Mouse (Mus musculus): Measurements from ENCODE around the gene Tmem95. TPM values are rescaled to one million over a fixed set of nuclear protein-coding genes. Genes with fewer than 3 reads are reported as not detected.
A peak's percentile ranks its signal among the peaks of the same experiment; 100 is the strongest.

Tmem95 gene
- total and polyA plus RNA-seq, 3 experiments = not detected

DNA sequence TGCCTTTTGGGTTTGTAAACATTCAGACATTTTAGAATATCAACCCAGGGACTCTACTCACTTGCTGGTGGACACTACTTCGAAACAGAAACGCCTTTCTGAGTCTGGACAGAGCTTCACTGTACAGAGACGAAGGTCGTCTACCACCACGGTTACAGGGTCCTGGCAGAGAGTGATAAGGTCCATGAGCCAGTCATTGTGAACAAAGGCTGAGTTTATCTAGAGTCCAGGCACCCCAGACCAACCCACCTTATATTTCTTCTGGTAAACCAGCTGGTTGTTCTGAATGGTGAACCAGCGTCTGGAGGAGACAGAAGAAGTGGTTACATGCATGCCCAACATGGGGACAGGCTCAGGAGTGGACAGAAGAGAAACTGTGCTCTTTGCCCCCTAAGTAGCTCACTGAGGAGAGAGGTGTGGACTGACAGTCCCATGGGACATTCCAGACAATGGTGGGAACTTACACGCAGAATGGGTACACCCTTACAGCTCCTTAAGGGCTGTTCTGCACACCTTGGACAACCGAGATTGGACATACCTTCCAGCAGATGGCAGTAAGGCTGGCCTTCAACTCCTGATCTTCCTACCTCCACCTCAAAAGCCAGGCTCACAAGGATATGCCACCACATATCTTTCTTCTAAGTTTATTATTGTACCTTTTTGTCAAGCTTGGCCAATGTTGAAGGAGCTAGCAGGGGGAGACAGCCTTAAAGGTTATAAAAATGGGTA lies 9.3 kb upstream of the Tmem95 start:
- DNase-seq = peak in 1 of 2 experiments; percentile 14
- peak overlapping the region; percentile 6; the same call in 1 of the 2 replicates for H3K27ac ChIP-seq
- intact Hi-C loops (cut with DNase I) = no loop called here

DNA sequence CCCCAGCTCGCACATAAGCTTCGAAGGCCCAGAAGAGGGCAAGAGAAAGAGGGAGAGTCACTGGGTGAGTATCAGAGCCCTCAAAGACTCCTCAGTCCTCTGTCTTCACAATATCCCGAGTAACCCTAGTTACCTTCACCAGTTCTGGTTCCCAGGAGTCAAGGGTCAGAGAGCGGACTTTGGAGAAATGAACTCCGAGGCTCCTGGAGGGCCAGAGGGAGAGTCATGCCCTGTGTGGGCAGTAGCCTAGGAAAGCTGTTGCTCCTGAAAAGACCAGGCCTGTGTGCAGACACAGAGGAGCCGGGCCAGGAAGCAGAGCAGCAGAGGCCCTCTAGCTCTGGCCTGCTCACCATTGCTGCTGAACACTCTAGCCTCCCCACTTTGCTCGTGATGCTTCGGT lies 6.8 kb upstream of the Tmem95 start:
- no peaks in the 10 kb centered on the region for H3K79me2 ChIP-seq (replicated peaks; ENCODE audit: control insufficient read depth, insufficient read depth, low read length)
- intact Hi-C loops (cut with DNase I) = no loop called here
- H3K27me3 ChIP-seq (ENCODE audit: control insufficient read depth, insufficient read depth, low read length) = no peaks in the 10 kb centered on the region
- peak overlapping the region; percentile 28; the same call in 1 of the 2 replicates for H3K4me3 ChIP-seq
- no peaks in the 10 kb centered on the region for H3K36me3 ChIP-seq (ENCODE audit: control insufficient read depth, insufficient read depth, low read length)
- peak overlapping the region; percentile 44 for H3K9ac ChIP-seq (ENCODE audit: low read depth, low read length)
- H3K27ac ChIP-seq = peak overlapping the region; percentile 67
- peaks cover 5% of the 10 kb centered on the region for H3K4me1 ChIP-seq (ENCODE audit: control insufficient read depth, insufficient read depth, low read length)
- WGBS = 57% methylated on average over 8 of the region's 8 CpGs
- DNase-seq = no peak
- TF ChIP-seq CTCF (IDR thresholded peaks at IDR 0.05) (no peak), EP300 (IDR thresholded peaks at IDR 0.05; ENCODE audit: insufficient read depth, low read depth, low read length) (no peak), POLR2A (IDR thresholded peaks at IDR 0.05; ENCODE audit: insufficient read depth, low read depth, low read length) (no peak)

More for the DNA sequence above, 9.3 kb upstream of the Tmem95 start:
- peaks cover 3% of the 10 kb centered on the region for H3K4me1 ChIP-seq (ENCODE audit: control insufficient read depth, insufficient read depth, low read length)
- no peaks in the 10 kb centered on the region for H3K27me3 ChIP-seq (ENCODE audit: control insufficient read depth, insufficient read depth, low read length)
- TF ChIP-seq POLR2A (IDR thresholded peaks at IDR 0.05; ENCODE audit: insufficient read depth, low read depth, low read length) (no peak), EP300 (IDR thresholded peaks at IDR 0.05; ENCODE audit: insufficient read depth, low read depth, low read length) (0 out of 2 replicates have a peak, but pooled peaks have one; percentile 29), CTCF (IDR thresholded peaks at IDR 0.05) (peak; percentile 72)
- WGBS = 44% methylated on average over 8 of the region's 8 CpGs
- H3K4me3 ChIP-seq = no peak overlapping the region
- no peaks in the 10 kb centered on the region for H3K79me2 ChIP-seq (replicated peaks; ENCODE audit: control insufficient read depth, insufficient read depth, low read length)
- no peaks in the 10 kb centered on the region for H3K36me3 ChIP-seq (ENCODE audit: control insufficient read depth, insufficient read depth, low read length)
- H3K9ac ChIP-seq (ENCODE audit: low read depth, low read length) = no peak overlapping the region

DNA sequence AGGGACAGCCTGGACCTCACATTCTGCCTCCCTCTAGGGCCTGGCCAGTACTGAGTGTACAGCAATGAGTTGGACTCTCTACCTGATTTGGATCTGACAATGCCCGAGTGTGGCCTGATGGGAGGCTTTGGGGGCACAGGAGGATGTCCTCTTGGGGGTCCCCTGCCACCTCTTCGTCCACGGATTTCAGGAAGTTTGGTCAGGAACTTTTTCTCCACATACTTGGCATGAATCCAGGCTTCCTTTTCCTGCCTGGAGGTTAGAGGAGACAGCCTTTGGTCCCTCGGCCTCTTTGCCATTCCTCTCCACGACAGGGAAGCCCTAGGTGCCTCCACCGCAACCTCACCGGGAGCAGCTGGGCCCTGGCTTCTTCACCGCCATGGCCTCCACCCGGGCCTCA lies 6.4 kb upstream of the Tmem95 start:
- peaks cover 5% of the 10 kb centered on the region for H3K4me1 ChIP-seq (ENCODE audit: control insufficient read depth, insufficient read depth, low read length)
- peak overlapping the region; percentile 44 for H3K9ac ChIP-seq (ENCODE audit: low read depth, low read length)
- 41% methylated on average over 9 of the region's 9 CpGs for WGBS
- peak overlapping the region; percentile 67 for H3K27ac ChIP-seq
- no peaks in the 10 kb centered on the region for H3K79me2 ChIP-seq (replicated peaks; ENCODE audit: control insufficient read depth, insufficient read depth, low read length)
- peak in 1 of 2 experiments; percentile 11 for DNase-seq
- H3K27me3 ChIP-seq (ENCODE audit: control insufficient read depth, insufficient read depth, low read length) = no peaks in the 10 kb centered on the region
- no peaks in the 10 kb centered on the region for H3K36me3 ChIP-seq (ENCODE audit: control insufficient read depth, insufficient read depth, low read length)
- intact Hi-C loops (cut with DNase I) = no loop called here
- no peak for TF ChIP-seq CTCF (IDR thresholded peaks at IDR 0.05)
- 0 out of 2 replicates have a peak, but pooled peaks have one; percentile 27 for TF ChIP-seq POLR2A (IDR thresholded peaks at IDR 0.05; ENCODE audit: insufficient read depth, low read depth, low read length)
- no peak for TF ChIP-seq EP300 (IDR thresholded peaks at IDR 0.05; ENCODE audit: insufficient read depth, low read depth, low read length)
- peak overlapping the region; percentile 28; the same call in 1 of the 2 replicates for H3K4me3 ChIP-seq

DNA sequence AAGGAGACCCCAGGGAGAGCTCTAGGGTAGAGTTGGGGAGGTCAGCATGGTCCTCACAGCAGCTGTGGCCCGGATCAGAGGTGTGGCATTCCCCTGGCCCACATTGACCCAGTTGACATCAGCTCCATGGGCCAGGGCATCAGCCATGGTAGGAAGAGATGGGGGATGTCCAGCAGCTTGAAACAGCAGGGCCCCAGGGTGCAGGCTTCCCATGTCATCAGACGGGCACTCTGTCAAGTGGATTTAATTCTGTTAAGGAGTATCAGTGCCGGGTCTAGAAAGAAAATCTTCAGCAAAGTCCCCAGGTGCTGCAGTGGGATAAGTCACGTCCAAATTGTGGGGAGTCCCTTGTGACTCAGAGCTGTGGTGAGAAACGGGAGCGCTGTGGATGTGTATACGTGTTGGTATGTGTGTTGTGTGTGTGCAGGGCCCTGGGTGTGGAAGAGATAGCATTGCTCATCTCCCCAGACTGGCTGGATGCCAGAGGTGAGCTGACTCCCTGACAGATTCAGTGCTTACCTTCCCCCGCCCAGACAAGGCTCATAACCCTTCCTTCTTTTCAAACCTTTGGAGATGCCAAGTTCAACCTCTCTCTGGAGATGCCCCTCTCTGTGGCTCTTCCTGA lies 5.8 kb upstream of the Tmem95 start:
- Histone ChIP-seq H3K79me2 (replicated peaks; ENCODE audit: control insufficient read depth, insufficient read depth, low read length) (no peaks in the 10 kb centered on the region), H3K27ac (peak overlapping the region; percentile 67), H3K9ac (ENCODE audit: low read depth, low read length) (no peak overlapping the region), H3K4me1 (ENCODE audit: control insufficient read depth, insufficient read depth, low read length) (peaks cover 5% of the 10 kb centered on the region), H3K36me3 (ENCODE audit: control insufficient read depth, insufficient read depth, low read length) (no peaks in the 10 kb centered on the region), H3K4me3 (no peak overlapping the region), H3K27me3 (ENCODE audit: control insufficient read depth, insufficient read depth, low read length) (no peaks in the 10 kb centered on the region)
- TF ChIP-seq CTCF (IDR thresholded peaks at IDR 0.05) (no peak), POLR2A (IDR thresholded peaks at IDR 0.05; ENCODE audit: insufficient read depth, low read depth, low read length) (no peak), EP300 (IDR thresholded peaks at IDR 0.05; ENCODE audit: insufficient read depth, low read depth, low read length) (no peak)
- 81% methylated on average over 8 of the region's 8 CpGs for WGBS
- peak in 1 of 2 experiments; percentile 14 for DNase-seq
- intact Hi-C loops (cut with DNase I) = no loop called here

DNA sequence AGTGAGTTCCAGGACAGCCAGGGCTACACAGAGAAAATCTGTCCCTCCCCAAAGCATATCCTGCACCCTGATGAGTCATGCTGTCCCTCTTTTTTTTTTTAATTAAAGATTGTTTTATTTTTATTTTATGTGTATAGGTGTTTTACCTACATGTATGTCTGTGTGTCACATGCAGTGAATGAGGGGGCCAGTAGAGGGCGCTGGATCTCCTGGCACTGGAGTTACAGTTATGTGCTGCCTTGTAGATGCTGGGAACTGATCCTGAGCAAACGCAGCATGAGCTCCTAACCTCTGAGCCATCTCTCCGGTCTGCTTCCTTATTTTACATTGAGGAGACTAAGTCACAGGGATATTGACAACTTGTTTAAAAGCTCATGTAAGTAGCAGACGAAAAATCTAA lies 5.2 kb upstream of the Tmem95 start:
- intact Hi-C loops (cut with DNase I) = no loop called here

More for the DNA sequence above, 5.2 kb upstream of the Tmem95 start:
- Histone ChIP-seq H3K27me3 (ENCODE audit: control insufficient read depth, insufficient read depth, low read length) (no peaks in the 10 kb centered on the region), H3K36me3 (ENCODE audit: control insufficient read depth, insufficient read depth, low read length) (no peaks in the 10 kb centered on the region), H3K27ac (no peak overlapping the region), H3K79me2 (replicated peaks; ENCODE audit: control insufficient read depth, insufficient read depth, low read length) (no peaks in the 10 kb centered on the region), H3K9ac (ENCODE audit: low read depth, low read length) (no peak overlapping the region), H3K4me1 (ENCODE audit: control insufficient read depth, insufficient read depth, low read length) (peaks cover 5% of the 10 kb centered on the region), H3K4me3 (no peak overlapping the region)
- TF ChIP-seq EP300 (IDR thresholded peaks at IDR 0.05; ENCODE audit: insufficient read depth, low read depth, low read length) (no peak), CTCF (IDR thresholded peaks at IDR 0.05) (peak; percentile 65)
- 72% methylated on average over 4 of the region's 4 CpGs for WGBS
- DNase-seq = no peak
